Mouse (Mus musculus): ENCODE data around the gene Isy1. TPM values are rescaled to one million over a fixed set of nuclear protein-coding genes. Genes with fewer than 3 reads are reported as not detected.
A peak's percentile ranks its signal among the peaks of the same experiment; 100 is the strongest.
"Not testable (repeated sequence)": the region's sequence is repeated elsewhere in the genome, so short reads cannot be mapped to it uniquely, and the experiment has no call there.

The Isy1 gene
- total RNA-seq, 1 experiment from 2014 or later, result 42.3 TPM

DNA sequence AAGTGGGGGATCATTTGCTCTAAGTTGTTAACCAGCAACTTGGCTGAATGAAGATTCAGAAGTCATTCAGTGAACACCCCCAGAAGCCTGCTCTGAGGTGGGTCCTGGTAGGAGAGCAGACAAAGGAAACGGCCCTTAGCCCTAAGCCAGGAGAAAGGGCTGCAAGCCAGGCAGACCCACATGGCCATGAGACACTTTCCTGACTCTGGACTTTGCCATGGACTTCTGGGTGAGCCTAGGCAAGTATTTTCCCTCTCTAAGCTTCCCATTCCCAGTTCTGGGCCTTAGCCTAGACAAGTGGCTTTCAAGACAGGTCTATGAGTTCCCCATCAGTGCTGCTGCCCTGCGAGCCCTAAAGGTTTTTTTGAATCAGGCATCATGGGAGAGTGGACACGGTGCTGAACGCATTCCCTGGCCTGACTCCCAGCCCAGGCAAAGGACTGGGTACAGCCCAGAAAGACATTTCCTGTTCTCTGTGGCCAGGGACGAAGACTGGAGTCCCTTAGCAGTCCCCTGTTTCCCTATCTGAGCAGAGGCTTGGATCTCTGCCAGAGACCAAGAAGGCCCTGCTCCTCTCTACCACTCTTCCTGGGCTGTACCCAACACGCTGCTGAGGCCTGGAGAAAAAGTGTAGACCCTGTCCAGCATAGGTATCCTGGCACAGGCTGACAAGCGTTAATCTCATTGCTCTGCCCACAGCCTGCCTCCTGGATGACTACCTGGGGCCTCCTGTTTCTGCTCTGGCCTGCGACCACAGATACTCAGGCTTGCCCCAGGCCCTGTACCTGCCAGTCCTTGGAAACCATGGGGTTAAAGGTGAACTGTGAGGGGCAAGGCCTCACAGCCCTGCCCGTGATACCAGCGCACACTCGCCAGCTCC lies 60.1 kb downstream of the Isy1 start:
- peak; percentile 21 for DNase-seq

DNA sequence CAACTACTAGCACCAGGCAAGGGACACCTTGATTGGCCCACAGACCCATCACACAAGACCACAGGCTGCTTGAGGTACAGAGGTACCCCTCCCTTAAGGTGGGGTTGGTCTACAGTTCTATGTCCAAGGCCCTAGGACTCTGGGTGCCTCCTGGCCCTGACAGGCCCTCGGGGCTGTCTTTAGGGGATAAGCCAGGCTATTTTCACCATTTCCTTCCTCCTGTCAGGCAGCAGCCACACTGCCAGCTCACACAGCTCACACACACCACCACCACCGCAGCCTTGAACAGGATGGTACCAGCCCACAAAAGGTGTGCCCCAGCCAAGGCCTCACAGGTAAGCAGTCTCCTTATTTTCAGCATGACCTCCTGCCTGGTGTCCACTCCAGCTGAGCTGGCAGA lies 60.8 kb downstream of the Isy1 start, which contains the start of gene Gp9:
TSS of gene Gp9 (plus strand) at position 231 of the 400 bp plus-strand sequence.
- no peak for DNase-seq

DNA sequence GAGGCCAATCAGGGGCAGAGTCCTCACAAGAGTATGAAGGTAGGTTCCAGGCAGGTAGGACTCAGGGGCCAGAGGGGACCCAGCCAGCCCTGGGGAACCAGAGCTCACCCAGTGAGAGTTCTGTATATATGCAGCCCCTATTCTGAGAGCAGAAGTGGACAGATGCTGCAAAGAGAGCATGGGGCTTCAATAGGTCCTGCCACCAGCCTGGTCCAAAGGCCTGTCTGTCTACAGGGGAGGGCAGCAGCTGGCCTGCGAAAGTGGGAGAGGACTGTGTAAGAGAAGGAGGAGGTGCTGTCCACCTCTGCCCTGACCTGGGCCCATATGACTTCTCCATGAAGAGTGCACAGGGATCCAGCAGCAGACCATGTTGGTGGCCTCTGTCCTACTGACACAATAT lies 61.9 kb downstream of the Isy1 start:
- no peak for DNase-seq

DNA sequence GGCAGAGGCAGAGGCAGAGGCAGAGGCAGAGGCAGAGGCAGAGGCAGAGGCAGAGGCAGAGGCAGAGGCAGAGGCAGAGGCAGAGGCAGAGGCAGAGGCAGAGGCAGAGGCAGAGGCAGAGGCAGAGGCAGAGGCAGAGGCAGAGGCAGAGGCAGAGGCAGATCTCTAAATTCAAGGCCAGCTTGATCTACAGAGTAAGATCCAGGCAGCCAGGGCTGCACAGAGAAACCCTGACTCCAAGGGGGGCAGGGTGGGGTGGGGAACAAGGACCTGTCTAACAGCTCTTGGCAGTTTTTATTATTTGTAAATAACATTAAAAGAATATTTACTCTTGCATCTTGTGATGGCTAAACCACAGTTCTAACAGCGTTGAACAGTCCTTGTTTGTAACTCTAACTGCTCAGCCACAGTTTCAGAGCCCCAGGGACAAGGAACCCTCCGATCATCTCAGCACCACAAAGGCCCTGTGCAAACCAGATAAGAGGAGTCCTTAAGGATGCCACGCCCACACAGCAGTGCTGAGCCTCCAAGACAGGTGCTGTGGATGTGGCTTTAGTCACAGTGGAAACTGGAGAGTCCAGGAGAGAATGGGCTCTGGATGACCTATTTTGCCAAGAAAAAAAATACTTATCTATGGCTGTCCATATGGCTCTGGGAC lies 62.9 kb downstream of the Isy1 start:
- DNase-seq, result no peak

DNA sequence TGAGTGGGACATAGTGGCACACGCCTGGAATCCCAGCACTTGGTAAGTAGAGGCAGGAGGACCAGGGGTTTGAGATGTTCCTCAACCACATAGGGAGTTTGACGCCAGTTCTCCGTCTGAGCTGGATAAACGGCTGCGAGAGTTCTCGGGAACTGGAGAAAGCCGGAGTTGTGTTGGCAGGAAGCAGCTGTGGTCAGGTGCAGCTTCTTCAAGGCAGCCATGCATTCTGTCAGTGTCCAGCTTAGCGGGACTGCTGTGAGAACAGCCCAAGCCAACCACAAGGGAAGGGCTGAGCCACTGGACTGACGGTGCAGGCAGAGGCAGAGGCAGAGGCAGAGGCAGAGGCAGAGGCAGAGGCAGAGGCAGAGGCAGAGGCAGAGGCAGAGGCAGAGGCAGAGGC lies 63.7 kb downstream of the Isy1 start:
- DNase-seq, result no peak

DNA sequence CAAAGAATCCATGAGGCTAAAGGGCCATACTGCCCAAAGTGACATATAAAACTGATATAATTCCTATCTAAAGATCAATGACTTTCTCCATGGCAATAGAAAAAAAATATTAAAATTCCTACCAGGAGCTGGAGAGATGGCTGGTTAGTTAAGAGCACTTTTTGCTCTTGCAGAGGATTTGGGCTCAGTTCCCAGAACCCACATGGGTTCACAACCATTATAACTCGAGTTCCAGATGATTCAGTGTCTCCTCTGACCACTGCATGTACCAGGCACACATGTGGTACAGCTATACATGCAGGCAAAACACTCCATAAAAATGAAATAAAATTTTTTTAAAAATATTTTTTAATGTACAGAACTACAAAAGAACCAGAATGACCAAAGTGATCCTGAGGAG lies 64.1 kb downstream of the Isy1 start:
- DNase-seq, result no peak

DNA sequence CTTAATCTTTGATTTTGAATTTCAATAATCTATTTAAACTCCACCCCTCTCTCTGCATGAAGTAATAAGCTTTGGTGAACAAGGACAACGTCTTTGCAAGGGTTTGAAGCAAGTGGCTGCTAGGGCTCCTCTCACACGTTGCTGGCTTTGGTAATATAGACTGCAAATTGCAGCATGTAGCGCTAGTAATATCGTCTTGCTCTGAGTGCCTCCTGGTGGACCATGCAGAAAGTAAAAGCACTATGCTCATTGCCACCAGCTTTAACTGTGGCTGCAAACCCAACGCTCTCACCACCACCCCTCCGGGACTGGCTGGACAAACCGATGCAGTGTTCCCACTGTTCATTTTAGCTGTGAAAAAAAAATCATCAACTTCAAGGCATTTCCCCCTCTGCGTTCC lies 68.0 kb downstream of the Isy1 start:
- no peak for DNase-seq

DNA sequence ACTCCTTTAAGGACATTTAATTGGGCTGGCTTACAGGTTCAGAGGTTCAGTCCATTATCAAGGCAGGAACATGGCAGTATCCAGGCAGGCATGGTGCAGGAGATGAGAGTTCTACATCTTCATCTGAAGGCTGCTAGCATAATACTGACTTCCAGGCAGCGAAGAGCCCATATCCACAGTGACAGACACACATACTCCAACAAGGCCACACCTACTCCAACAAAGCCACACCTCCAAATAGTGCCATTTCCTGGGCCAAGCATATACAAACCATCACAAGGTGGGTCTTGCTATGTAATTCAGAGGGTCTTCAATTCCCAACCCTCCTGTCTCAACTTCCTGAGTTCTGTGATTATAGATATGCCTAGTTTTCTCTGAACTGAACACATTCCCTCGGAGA lies 74.3 kb downstream of the Isy1 start:
- DNase-seq, result not testable (repeated sequence)

Other genes starting within 250 kb of the Isy1 start
- gene Prokr1, start 248.1 kb downstream of the Isy1 start, total RNA-seq (2021), result 0.71 and 0.93 TPM in 2 replicates
- 5.9 and 6.9 TPM in 2 replicates for gene Aplf, start 166.6 kb downstream of the Isy1 start, total RNA-seq (2021)
- gene Efcc1, start 107.9 kb downstream of the Isy1 start, total RNA-seq (2021), result 1.1 and 2.5 TPM in 2 replicates
- gene Gp9, start 60.7 kb downstream of the Isy1 start, total RNA-seq (2021), result 0.52 and 0.60 TPM in 2 replicates
- 27.8 and 33.2 TPM in 2 replicates for gene Rab43, start 26.6 kb downstream of the Isy1 start, total RNA-seq (2021)
- 4.1 and 6.1 TPM in 2 replicates for gene Gm45140, start 3.0 kb downstream of the Isy1 start, total RNA-seq (2021)
- 392 and 410 TPM in 2 replicates for gene Cnbp, start 12.3 kb upstream of the Isy1 start, total RNA-seq (2021)
- 93.2 and 98.2 TPM in 2 replicates for gene Copg1, start 49.0 kb upstream of the Isy1 start, total RNA-seq (2021)
- 23.3 and 24.8 TPM in 2 replicates for gene Hmces, start 75.1 kb upstream of the Isy1 start, total RNA-seq (2021)
- gene H1fx, start 142.8 kb upstream of the Isy1 start, total RNA-seq (2021), result 23.8 and 24.9 TPM in 2 replicates
- gene Rab7, start 206.5 kb upstream of the Isy1 start, total RNA-seq (2021), result 280 and 282 TPM in 2 replicates
- 183 and 185 TPM in 2 replicates for gene Rpn1, start 245.7 kb upstream of the Isy1 start, total RNA-seq (2021)

Data from adrenal gland, postnatal 14 days (tissue).